Comparison of ENCODE assay signal across 15 mouse cellular contexts in the genomic region with DNA sequence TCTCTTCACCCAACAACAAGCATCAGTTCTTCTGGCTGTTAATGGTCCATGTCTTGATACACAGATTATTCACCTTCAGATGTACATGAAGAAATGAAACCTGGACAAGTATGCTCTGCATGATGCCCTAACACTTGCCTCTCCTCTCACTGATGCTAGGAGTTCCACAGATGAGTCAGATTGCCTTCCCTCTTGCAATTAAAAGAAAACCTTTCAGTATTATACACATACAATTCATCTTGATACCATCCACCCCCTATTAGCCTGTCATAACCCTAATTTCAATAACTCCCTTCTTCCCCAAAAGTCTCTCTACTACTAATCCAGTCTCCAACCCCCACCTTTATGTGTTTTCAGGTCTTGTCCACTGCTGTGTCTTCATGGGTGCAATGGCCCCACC.
"Had no signal": no experiment of that assay in that cellular context is flagged by ENCODE, and none has a peak within 500 bp of the region (broad histone marks: within the 10 kb centered on the region; RNA-seq: fewer than 3 reads in every experiment).

No protein-coding gene starts in this region.

- H3K9me3 ChIP-seq: neural tube, embryonic 15.5 days; stomach, embryonic 15.5 days had no signal

- H3K4me3 ChIP-seq: neural tube, embryonic 15.5 days; stomach, embryonic 15.5 days had no signal

- H3K27ac ChIP-seq: neural tube, embryonic 15.5 days; stomach, embryonic 15.5 days; stomach, postnatal 0 days had no signal

- H3K4me1 ChIP-seq: stomach, embryonic 15.5 days had no signal

- H3K27me3 ChIP-seq: neural tube, embryonic 15.5 days; stomach, embryonic 15.5 days had no signal

- DNase-seq: retina, postnatal 1 day; right cerebral cortex, adult 18-20 months; right cerebral cortex, postnatal 14 days; right cerebral cortex, postnatal 25 days; right cerebral cortex, postnatal 4 days; spleen, adult 18-20 months; thymus, adult 18-20 months; thymus, adult 2 months; thymus, postnatal 14 days; thymus, postnatal 25 days; thymus, postnatal 36 days; thymus, postnatal 4 days had no signal

- H3K36me3 ChIP-seq: neural tube, embryonic 15.5 days; stomach, embryonic 15.5 days had no signal

- H3K4me2 ChIP-seq: neural tube, embryonic 15.5 days; stomach, embryonic 15.5 days had no signal

- H3K9ac ChIP-seq: neural tube, embryonic 15.5 days; stomach, embryonic 15.5 days had no signal
